Mouse (Mus musculus) liver (tissue): ENCODE results near the gene Slc31a2.

ENCODE experiments used
- DNase-seq: peaks from one replicate; pipeline ENCODE4 v3.0.0-alpha.2; 2020; ENCODE audit warnings: mixed read lengths

The Slc31a2 gene

GRCm38 (mm10) chr4:62282969-62283368, 20.6 kb downstream of the Slc31a2 start:
- DNase-seq: no peak

DNA sequence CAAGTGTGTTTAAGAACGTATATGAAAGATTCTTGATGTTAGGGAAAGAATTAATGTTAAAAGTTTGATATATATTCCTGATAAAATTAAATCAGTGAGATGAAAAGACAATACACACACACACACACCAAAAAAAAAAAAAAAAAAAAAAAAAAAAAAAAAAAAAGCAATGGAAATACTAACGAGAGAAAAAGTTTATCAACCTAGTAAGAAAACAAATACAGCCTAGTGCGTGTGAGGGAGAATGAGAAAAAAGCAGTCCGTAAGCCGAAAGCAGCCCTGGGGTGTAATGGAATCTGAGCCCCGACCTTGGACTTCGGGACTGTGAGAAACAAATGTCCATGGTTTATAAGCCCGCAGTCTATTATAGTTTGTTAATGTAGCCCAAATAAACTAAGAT, 23.2 kb downstream of the Slc31a2 start:
- DNase-seq: no peak

DNA sequence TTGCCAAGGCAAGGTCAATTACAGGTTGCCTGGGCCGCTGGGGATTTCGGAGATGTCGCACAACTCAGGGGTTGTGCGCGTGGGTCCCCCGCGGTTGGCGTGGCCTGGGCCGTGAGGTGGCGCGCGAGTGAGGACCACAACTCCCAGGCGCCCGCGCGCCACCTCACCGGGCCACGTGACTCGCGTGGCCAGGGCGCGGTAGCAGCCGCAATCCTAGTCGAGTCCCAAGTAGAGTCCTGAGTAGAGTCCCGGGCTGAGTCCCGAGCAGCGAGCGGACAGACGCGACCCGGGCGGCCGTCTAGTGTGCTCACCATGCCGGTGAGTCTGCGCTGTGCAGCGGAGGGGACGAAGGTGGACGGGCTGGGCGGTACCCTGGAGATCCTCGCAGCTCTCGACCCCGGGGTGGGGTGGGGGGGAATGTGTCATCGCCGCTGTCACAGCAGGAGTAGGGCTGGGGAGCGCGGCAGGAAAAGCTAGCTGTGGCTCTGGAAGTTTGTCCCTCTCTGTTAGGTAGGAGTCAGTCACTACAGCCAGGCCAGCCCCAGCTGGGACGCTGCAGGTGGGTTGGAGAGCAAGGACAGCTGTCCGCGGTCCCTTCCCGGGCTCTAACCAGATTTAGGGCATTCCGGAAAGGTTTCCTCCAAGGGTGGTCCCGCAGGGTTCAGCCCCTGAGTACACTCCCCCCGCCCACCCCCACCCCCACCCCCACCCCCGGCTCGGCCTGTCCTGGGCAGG, 24.1 kb downstream of the Slc31a2 start:
- DNase-seq: peak; percentile 71

DNA sequence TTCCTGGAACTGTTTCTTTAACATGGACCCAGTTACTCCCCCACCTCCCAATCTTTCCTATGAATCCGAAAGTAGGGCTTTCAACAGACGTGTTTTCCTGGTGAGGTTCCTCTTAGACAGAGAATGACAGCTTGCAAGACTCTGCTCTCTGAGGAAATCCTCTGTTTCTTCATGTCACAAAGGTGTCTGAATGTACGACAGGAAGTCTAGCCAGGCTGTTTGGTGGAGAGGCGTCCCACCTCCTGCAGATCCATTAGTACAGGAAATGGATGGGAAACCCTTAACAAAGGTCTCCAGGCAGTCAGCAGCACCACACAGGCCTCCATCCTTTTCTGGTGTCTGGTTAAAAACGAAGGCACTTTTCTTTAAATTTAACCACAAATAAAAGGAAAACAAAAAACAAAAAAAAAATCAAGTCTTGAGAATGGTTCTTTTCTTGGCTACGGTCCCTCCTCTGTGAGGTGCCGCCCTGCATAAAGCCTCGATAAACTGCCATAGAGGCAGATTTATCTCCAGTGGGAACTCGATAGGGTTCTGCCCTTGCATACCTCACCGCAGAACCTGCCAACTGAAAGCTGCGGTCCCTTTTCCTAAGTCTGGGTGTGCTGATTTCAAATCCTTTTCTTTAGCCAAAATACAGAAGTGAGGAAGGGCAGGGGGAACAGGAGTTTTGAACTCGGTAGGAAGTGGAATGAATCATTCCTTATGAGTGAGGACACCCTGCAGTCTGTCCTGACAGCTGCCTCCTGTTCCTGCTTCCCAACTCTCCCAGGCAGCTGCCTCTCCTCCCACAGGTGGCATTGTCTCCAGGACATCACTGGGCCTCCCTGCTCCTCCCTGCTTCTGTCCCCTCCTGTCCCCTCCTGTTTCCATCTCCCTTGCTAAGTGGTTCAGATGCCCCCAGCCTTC, 24.9 kb downstream of the Slc31a2 start:
- DNase-seq: no peak

DNA sequence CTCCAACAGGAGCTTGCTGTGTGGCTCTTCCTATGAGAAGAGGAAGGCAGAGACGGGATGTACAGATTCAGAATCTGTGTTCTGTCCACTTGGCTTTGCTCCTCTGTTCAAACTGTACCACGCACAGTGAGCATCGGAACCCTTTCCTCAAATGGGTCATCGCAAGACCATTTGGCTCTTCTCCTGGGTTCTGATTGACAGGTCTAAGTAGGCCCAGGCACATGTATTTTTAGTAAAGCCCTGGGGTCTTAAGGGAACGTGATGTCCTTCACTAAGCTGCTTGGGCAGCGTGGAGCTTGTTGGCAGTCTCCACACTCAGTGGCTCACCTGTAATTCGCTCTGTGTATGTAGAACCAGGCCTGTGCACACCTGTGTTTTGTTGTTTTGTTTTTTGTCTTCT, 26.9 kb downstream of the Slc31a2 start:
- no peak for DNase-seq

GRCm38 (mm10) chr4:62290816-62291505, 28.6 kb downstream of the Slc31a2 start:
- no peak for DNase-seq

- no peak for DNase-seq
These were observed 30.3 kb downstream of the Slc31a2 start for GRCm38 (mm10) chr4:62292461-62293180.

DNA sequence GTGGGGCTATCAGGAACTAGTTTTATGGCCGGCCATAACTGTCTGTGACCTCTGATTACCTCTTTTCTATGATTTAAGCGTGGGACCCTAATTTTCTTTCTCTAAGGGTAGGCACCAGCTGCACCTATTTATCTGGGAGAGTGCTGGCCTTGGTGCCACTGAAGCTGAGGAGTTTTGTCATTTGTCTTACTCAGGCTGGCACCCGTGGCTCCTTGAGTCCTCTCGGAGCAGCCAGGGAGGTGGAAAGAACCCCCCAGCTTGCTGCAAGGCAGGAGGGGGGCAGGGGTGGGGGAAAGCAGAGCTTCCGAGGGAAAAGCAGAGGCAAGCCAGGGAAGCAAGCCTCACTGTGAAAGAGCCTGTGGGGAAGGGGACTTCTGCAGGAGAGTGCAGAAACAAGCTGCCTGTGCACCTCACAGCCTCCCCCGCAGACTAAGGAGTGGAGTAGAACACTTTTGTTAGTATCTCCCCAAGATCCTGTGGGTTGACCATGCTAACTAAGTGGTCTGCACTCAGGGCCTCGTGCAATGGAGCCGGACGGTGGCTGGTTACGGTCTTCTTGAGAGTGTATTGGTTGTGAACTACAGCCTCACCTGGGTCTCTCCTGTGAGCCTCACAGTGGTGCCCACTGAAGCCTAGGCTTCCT, 31.0 kb downstream of the Slc31a2 start:
- DNase-seq: no peak

GRCm38 (mm10) chr4:62294741-62295140, 32.4 kb downstream of the Slc31a2 start:
- no peak for DNase-seq

DNA sequence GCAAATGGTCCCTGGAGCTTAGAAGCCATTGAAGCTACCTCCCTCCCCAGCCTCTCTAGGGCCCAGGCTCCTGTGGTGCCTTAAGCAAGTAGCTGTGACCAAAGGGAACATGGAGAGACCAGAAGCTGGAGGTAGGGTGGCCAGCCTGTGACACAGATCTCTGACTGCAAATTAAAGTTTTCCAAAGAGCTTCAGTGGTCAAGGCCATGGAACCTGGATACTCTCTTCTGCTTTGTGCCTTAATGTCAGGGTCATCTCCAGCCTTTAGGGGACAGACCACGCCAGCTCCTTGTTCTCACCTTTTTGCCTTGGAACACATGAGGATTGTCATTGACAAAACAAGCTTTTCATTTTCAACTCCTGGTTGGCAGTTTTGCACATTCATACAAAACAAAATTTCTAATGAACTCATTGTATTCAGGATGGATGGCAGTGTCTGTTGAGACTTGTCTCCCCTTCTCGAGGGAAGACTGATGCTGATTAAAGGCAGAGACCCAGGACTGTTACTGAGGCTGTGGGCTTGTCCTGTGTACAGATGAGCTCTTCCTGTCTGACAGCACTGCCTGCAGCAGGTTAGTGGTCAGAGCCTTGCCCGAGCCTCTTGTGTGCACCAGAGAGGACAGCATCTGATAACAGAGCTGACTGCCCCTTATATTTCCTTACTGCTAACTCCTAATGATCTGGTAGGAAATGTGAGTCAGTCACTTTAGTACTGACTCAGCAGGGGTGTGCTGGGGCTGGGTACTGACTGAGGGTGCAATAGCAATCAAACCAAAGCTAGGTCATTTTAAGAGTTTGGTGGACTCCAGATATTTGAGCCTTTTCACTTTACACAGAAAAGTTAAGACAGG, 35.1 kb downstream of the Slc31a2 start:
- no peak for DNase-seq

- no peak for DNase-seq
These were observed 37.6 kb downstream of the Slc31a2 start for GRCm38 (mm10) chr4:62300001-62300400.

DNA sequence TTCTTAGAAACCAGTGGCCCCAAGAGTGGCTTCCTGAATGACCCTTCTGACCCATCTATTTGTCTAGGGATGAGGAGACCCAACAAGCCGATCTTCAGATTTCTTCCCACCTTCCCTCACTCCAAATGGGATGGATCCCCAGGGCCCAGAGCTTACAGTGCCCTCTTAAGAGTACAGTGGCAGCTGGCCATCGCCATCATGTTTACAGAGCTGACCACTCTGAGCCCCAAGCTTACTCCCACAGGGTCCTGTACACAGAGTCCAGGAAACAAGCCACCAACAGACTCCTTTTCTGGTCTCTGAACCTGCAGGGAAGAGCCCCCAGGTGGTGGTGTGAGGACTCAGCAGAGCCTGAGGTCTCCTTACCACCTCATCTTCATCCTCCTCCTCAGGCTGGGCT, 40.4 kb downstream of the Slc31a2 start:
- DNase-seq: no peak

- no peak for DNase-seq
These were observed 40.9 kb downstream of the Slc31a2 start for GRCm38 (mm10) chr4:62303288-62303687.

GRCm38 (mm10) chr4:62306301-62306700, 43.9 kb downstream of the Slc31a2 start:
- no peak for DNase-seq

DNA sequence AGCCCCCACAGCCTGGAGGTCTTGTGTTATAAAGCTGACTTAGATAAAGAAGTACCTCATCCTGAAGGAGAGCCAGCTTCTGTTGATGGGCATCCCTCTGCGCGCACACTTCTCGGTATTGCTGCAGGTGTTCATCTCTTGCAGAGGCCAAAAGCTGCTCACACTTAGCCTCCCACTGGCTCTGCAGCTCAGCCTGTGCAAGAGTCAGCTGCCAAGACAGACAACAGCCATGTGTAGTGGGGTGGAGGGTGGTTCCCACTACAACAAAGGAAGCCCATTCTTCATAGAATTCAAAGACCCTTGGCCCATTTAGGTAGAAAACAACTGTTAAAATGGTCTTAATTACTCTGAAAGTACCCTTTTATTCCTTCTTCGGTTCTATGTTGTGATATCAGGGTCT, 44.5 kb downstream of the Slc31a2 start:
- DNase-seq: no peak

- no peak for DNase-seq
These were observed 46.0 kb downstream of the Slc31a2 start for GRCm38 (mm10) chr4:62308406-62308805.

- DNase-seq: no peak
These were observed 50.5 kb downstream of the Slc31a2 start for GRCm38 (mm10) chr4:62312821-62313220.

- DNase-seq: no peak
These were observed 51.4 kb downstream of the Slc31a2 start for GRCm38 (mm10) chr4:62313641-62314211.

GRCm38 (mm10) chr4:62314516-62314915, 52.2 kb downstream of the Slc31a2 start:
- DNase-seq: no peak

DNA sequence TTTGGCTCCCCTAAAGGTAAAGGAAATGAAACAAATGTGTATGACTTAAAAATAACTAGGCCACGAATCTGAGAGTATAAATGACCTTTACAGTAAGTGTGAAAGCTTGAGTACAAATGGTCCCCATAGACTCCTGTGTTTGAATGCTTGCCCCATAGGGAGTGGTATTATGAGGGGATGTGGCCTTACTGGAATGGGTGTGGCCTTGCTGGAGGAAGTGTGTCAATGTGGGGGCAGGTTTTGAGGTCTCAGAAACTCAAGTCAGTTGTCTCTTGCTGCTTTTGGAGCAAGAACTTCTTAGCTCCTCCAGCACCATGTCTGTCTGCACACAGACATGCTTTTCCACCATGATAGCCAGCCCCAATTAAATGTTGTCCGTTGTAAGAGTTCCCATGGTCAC, 54.1 kb downstream of the Slc31a2 start:
- DNase-seq: no peak

DNA sequence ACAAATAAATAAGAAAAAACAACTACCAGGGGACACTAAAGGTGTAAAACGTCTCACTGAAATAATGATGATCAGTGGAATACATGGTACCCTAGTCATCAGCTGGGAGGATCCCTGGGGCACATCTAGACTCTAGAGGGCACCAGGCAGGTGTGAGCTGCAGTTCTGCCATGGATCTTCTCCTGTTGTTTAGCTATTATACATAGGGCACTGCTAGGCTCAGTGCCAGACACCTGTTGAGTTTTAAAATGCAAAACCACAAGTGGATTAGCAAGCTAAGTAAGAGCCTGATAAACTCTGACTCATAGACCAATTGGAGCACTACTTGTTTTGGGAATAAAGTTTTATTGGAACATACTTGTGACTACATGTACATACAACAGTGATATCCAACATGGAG, 55.9 kb downstream of the Slc31a2 start:
- no peak for DNase-seq
